Mouse (Mus musculus): ENCODE data around the gene Herc4.
A peak's percentile ranks its signal among the peaks of the same experiment; 100 is the strongest.

Herc4 gene

GRCm38 (mm10) chr10:63243493-63244054 lies at the start of gene Herc4:
Herc4 (plus strand) TSS chr10:63243810.
- DNase-seq (ENCODE audit: low spot score) = peak; percentile 95

- no peak for DNase-seq (ENCODE audit: low spot score)
Measured at GRCm38 (mm10) chr10:63199008-63199407, 44.6 kb upstream of the Herc4 start.

GRCm38 (mm10) chr10:63201534-63201933 lies 42.1 kb upstream of the Herc4 start:
- no peak for DNase-seq (ENCODE audit: low spot score)

- no peak for DNase-seq (ENCODE audit: low spot score)
Measured at GRCm38 (mm10) chr10:63203002-63203401, 40.6 kb upstream of the Herc4 start.

- DNase-seq (ENCODE audit: low spot score) = no peak
Measured at GRCm38 (mm10) chr10:63203728-63204127, 39.9 kb upstream of the Herc4 start, which contains the start of gene Mypn. Mypn (minus strand) TSS chr10:63203952.

- no peak for DNase-seq (ENCODE audit: low spot score)
Measured at GRCm38 (mm10) chr10:63208871-63209270, 34.7 kb upstream of the Herc4 start.

GRCm38 (mm10) chr10:63221081-63221783 lies 22.4 kb upstream of the Herc4 start:
- no peak for DNase-seq (ENCODE audit: low spot score)

GRCm38 (mm10) chr10:63224341-63224740 lies 19.3 kb upstream of the Herc4 start:
- no peak for DNase-seq (ENCODE audit: low spot score)

GRCm38 (mm10) chr10:63230266-63230665 lies 13.3 kb upstream of the Herc4 start:
- no peak for DNase-seq (ENCODE audit: low spot score)

GRCm38 (mm10) chr10:63230854-63231253 lies 12.8 kb upstream of the Herc4 start:
- DNase-seq (ENCODE audit: low spot score) = no peak

GRCm38 (mm10) chr10:63231630-63232029 lies 12.0 kb upstream of the Herc4 start:
- no peak for DNase-seq (ENCODE audit: low spot score)

- DNase-seq (ENCODE audit: low spot score) = no peak
Measured at GRCm38 (mm10) chr10:63234133-63234532, 9.5 kb upstream of the Herc4 start.

- no peak for DNase-seq (ENCODE audit: low spot score)
Measured at GRCm38 (mm10) chr10:63235889-63236288, 7.7 kb upstream of the Herc4 start.

- no peak for DNase-seq (ENCODE audit: low spot score)
Measured at GRCm38 (mm10) chr10:63236663-63237062, 6.9 kb upstream of the Herc4 start.

GRCm38 (mm10) chr10:63237206-63237605 lies 6.4 kb upstream of the Herc4 start:
- DNase-seq (ENCODE audit: low spot score) = no peak

- DNase-seq (ENCODE audit: low spot score) = no peak
Measured at GRCm38 (mm10) chr10:63238090-63238489, 5.5 kb upstream of the Herc4 start.

GRCm38 (mm10) chr10:63239848-63240247 lies 3.8 kb upstream of the Herc4 start:
- DNase-seq (ENCODE audit: low spot score) = no peak

- DNase-seq (ENCODE audit: low spot score) = no peak
Measured at GRCm38 (mm10) chr10:63240868-63241271, 2.7 kb upstream of the Herc4 start.

GRCm38 (mm10) chr10:63242798-63243435 lies 693 bp upstream of the Herc4 start:
- DNase-seq (ENCODE audit: low spot score) = no peak

- peak; percentile 46 for DNase-seq (ENCODE audit: low spot score)
Measured at GRCm38 (mm10) chr10:63244055-63244671, 553 bp downstream of the Herc4 start.

- DNase-seq (ENCODE audit: low spot score) = no peak
Measured at GRCm38 (mm10) chr10:63244746-63245145, 1.1 kb downstream of the Herc4 start.

GRCm38 (mm10) chr10:63245846-63246245 lies 2.2 kb downstream of the Herc4 start:
- no peak for DNase-seq (ENCODE audit: low spot score)

GRCm38 (mm10) chr10:63247457-63247856 lies 3.8 kb downstream of the Herc4 start:
- DNase-seq (ENCODE audit: low spot score) = no peak
